Mouse (Mus musculus) heart, adult 2 months (tissue): ENCODE results near the gene Lipa.

Experiments used
- CTCF ChIP-seq: fragments of 200-600 bp; IDR thresholded peaks from 2 replicates; pipeline ENCODE4 v1.8.1; 2022; ENCODE audit warnings: antibody characterized with exemption, mild to moderate bottlenecking, moderate library complexity
- EP300 ChIP-seq: fragments of 200-500 bp; IDR thresholded peaks from 2 replicates; pipeline ENCODE4 v1.6.1; 2011; ENCODE audit warnings: low read depth, low read length, control low read depth; ENCODE audit not compliant: insufficient read depth

DNA sequence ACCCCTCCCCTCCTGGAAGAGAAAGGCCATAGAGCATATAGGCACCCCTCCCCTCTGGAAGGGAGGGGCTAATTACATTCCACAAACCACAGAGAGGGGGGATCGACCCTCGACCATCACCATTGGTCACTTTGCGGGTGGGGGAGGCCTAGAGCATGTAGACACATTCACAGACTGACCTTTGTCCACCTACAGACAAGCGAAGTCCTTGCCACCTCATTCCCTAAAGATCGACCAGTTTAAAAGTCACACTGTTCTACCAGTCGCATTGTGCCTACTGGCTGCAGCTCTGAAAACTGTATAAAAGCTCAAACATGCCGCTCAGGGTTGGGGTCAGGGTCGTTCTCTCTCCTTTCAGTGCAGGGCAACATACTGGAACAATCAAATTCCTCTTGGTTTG lies 15.7 kb downstream of the Lipa start:
- no peak for TF ChIP-seq CTCF
- no peak for TF ChIP-seq EP300
